In the genomic region with DNA sequence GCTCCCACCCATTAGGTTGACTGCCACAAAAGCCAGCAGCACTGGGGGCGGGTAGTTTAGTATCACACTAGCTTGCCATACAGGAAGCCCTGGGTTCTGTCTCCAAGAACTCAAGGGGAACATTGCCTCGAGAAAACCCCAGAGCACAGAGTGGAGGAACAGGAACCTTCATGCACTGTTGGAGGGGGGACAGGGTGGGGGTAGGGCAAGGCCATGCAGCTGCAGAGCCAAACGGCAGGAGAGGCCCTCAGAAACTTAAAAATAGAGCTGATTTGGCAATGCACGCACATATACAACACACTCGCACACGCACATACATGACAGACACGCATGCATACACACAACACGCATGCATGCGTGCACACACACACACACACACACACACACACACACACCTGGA, we compare ENCODE assay signal across 10 mouse cellular contexts. TPM values are rescaled to one million over a fixed set of nuclear protein-coding genes. Genes with fewer than 3 reads are reported as not detected.
DNase-seq lines count a peak whose midpoint lies in the region; ATAC-seq and TF ChIP-seq lines count a peak whose summit lies in the region.
"Had no signal": no experiment of that assay in that cellular context is flagged by ENCODE, and none has a peak within 500 bp of the region (broad histone marks: within the 10 kb centered on the region; RNA-seq: fewer than 3 reads in every experiment).

No protein-coding gene starts in this region.

- H3K9ac ChIP-seq in liver, embryonic 12.5 days: peak overlapping the region; percentile 31; the same call in 1 of the 2 replicates
- no peak overlapping the region for H3K9ac ChIP-seq in midbrain, postnatal 0 days (replicated peaks; ENCODE audit: low read length, poor library complexity, severe bottlenecking)
- H3K9ac ChIP-seq: heart, embryonic 15.5 days; lung, embryonic 14.5 days had no signal

- H3K4me3 ChIP-seq in liver, embryonic 12.5 days: no peak overlapping the region
- no peak overlapping the region for H3K4me3 ChIP-seq in midbrain, postnatal 0 days (ENCODE audit: low read depth, low read length)
- H3K4me3 ChIP-seq: heart, embryonic 15.5 days had no signal

- peak overlapping the region; percentile 62; the same call in 1 of the 2 replicates for H3K27ac ChIP-seq in liver, embryonic 12.5 days
- H3K27ac ChIP-seq in midbrain, postnatal 0 days (ENCODE audit: low read depth, low read length): no peak overlapping the region
- H3K27ac ChIP-seq: heart, embryonic 15.5 days had no signal

- TF ChIP-seq CTCF in midbrain, postnatal 0 days (IDR thresholded peaks at IDR 0.05): no peak

- peaks cover 24% of the 10 kb centered on the region for H3K4me1 ChIP-seq in liver, embryonic 12.5 days
- no peaks in the 10 kb centered on the region for H3K4me1 ChIP-seq in midbrain, postnatal 0 days (ENCODE audit: insufficient read depth, low read length)

- H3K36me3 ChIP-seq in liver, embryonic 12.5 days: no peaks in the 10 kb centered on the region
- no peaks in the 10 kb centered on the region for H3K36me3 ChIP-seq in midbrain, postnatal 0 days (ENCODE audit: insufficient read depth, low read length)
- H3K36me3 ChIP-seq: heart, embryonic 15.5 days had no signal

- peak; percentile 7; the same call in 1 of the 2 replicates for ATAC-seq in liver, embryonic 12.5 days
- no peak for ATAC-seq in midbrain, postnatal 0 days (ENCODE audit: low FRiP score)
- ATAC-seq: Patski had no signal

- peak overlapping the region; percentile 57 for H3K4me2 ChIP-seq in liver, embryonic 12.5 days
- no peak overlapping the region for H3K4me2 ChIP-seq in midbrain, postnatal 0 days (ENCODE audit: low read depth, low read length, poor library complexity, severe bottlenecking)
- H3K4me2 ChIP-seq: heart, embryonic 15.5 days; lung, embryonic 14.5 days had no signal

- H3K27me3 ChIP-seq in liver, embryonic 12.5 days (replicated peaks): peaks cover 5% of the 10 kb centered on the region; the same call in 1 of the 2 replicates
- H3K27me3 ChIP-seq in midbrain, postnatal 0 days (ENCODE audit: insufficient read depth, low read length): no peaks in the 10 kb centered on the region
- H3K27me3 ChIP-seq: heart, embryonic 15.5 days had no signal

- peak; percentile 54 to 58 for DNase-seq in B cell, adult 2 months
- DNase-seq in MEL-GATA-1-ER (ENCODE audit: extremely low read depth, low read depth): peak; percentile 53
- peak; percentile 72 to 73 for DNase-seq in spleen, postnatal 36 days (ENCODE audit: low spot score in 2 of 2)
- DNase-seq in c-Kit-positive CD71-positive TER-119-positive erythroid progenitor cells, embryonic 14.5 days (ENCODE audit: low spot score): no peak
- DNase-seq in gastrocnemius, postnatal 4 days (ENCODE audit: low spot score in 2 of 2): no peak
- DNase-seq in midbrain, postnatal 0 days (ENCODE audit: low spot score): no peak

- 59% methylated on average over 9 of the region's 9 CpGs for WGBS in liver, embryonic 12.5 days (ENCODE audit: insufficient replicate concordance)
- WGBS in midbrain, postnatal 0 days: 88% methylated on average over 9 of the region's 9 CpGs

- no peaks in the 10 kb centered on the region for H3K9me3 ChIP-seq in liver, embryonic 12.5 days (replicated peaks)
- no peaks in the 10 kb centered on the region for H3K9me3 ChIP-seq in midbrain, postnatal 0 days (ENCODE audit: low read length)
- H3K9me3 ChIP-seq: heart, embryonic 15.5 days had no signal

RNA-seq across cellular contexts. Expression of gene Prex1, which starts 32.2 kb away (rescaled TPM):
- 16.4 and 17.5 TPM in 2 replicates for polyA plus RNA-seq in liver, embryonic 12.5 days (2016; fragmentation: Nextera tagmentation; extraction: Ambion mirVana)
- 10 to 100 TPM; 18.2 to 19.4 TPM for total RNA-seq in gastrocnemius, postnatal 4 days (2021)
- 37.1 and 53.8 TPM in 2 replicates for total RNA-seq in midbrain, postnatal 0 days (2014; rRNA removed)
- polyA plus RNA-seq in midbrain, postnatal 0 days (2015; fragmentation: Nextera tagmentation; extraction: Ambion mirVana): 17.4 and 18.0 TPM in 2 replicates

RNA-seq across cellular contexts. Expression of gene Trp53rkb, which starts 46.5 kb away (rescaled TPM):
- polyA plus RNA-seq in liver, embryonic 12.5 days (2016; fragmentation: Nextera tagmentation; extraction: Ambion mirVana): 5.0 and 6.3 TPM in 2 replicates
- total RNA-seq in gastrocnemius, postnatal 4 days (2021): 1 to 10 TPM; 4.3 to 4.8 TPM
- total RNA-seq in midbrain, postnatal 0 days (2014; rRNA removed): 16.8 and 17.2 TPM in 2 replicates
- polyA plus RNA-seq in midbrain, postnatal 0 days (2015; fragmentation: Nextera tagmentation; extraction: Ambion mirVana): 7.5 and 8.5 TPM in 2 replicates

RNA-seq across cellular contexts. Expression of gene Arfgef2, which starts 59.5 kb away (rescaled TPM):
- 7.7 and 8.0 TPM in 2 replicates for polyA plus RNA-seq in liver, embryonic 12.5 days (2016; fragmentation: Nextera tagmentation; extraction: Ambion mirVana)
- 10 to 100 TPM; 22.4 to 24.8 TPM for total RNA-seq in gastrocnemius, postnatal 4 days (2021)
- 26.3 and 27.8 TPM in 2 replicates for total RNA-seq in midbrain, postnatal 0 days (2014; rRNA removed)
- polyA plus RNA-seq in midbrain, postnatal 0 days (2015; fragmentation: Nextera tagmentation; extraction: Ambion mirVana): 3.1 and 3.4 TPM in 2 replicates

Comparison
In these comparisons a context has a peak if more than half of its experiments do, and no peak if none do; other contexts are left out.
1. DNase-seq: peak in B cell, adult 2 months (2 of 2), MEL-GATA-1-ER (single experiment) and spleen, postnatal 36 days (2 of 2); none in c-Kit-positive CD71-positive TER-119-positive erythroid progenitor cells, embryonic 14.5 days (single experiment), gastrocnemius, postnatal 4 days (0 of 2) and midbrain, postnatal 0 days (single experiment).